Mouse (Mus musculus): ENCODE results near the gene Prex1. TPM values are rescaled to one million over a fixed set of nuclear protein-coding genes. Genes with fewer than 3 reads are reported as not detected.

The Prex1 gene
- polyA plus RNA-seq, 1 experiment from 2014 or later, result 47.8 TPM

DNA sequence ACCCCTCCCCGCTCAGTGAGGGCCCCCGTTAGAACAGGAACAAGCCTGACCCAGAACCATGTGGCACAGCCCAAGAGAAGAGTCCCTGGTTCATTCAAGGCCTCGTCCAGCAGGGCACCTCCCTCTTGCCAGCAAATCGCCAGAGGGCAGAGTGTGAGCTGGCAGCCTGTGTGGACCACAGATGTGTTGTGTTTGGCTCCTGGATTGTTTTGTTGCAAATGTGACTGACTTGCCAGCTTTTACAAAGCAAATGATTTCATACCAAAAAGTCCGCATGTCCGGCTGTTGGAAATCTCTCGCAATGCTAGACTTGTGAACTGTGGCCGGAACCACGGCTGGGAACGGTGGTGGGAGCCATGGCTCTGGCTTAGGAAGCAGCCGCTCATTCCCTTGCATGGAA is 36.7 kb downstream of the Prex1 start:
- Histone ChIP-seq H3K4me1 (peaks cover 68% of the 10 kb centered on the region), H3K27ac (no peak overlapping the region), H3K27me3 (replicated peaks) (no peaks in the 10 kb centered on the region), H3K4me3 (no peak overlapping the region), H3K9me3 (no peaks in the 10 kb centered on the region), H3K4me2 (replicated peaks) (no peak overlapping the region), H3K9ac (no peak overlapping the region), H3K36me3 (no peaks in the 10 kb centered on the region)
- no peak for ATAC-seq (ENCODE audit: low FRiP score, low read depth)
- 78% methylated on average over 11 of the region's 11 CpGs for WGBS

DNA sequence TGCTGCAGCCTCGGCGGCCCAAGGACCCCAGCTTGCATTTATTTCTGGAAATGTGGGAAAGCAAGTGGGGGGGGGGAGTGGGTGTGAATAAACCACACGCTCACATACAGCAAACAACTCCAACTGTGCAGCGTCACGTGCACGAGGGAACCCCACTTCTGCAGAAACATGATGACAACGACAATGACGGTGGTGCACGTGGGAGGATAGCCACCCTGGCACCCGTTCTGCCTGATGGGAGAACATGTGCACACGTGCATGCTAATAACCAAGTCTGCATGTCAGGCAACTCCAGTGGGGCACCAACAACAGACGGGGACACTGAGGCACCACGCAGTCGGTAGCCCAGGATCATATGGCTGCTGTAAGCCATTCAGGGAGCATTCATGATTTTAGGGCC is 37.1 kb downstream of the Prex1 start:
- Histone ChIP-seq H3K4me2 (replicated peaks) (peak overlapping the region; percentile 33; the same call in 1 of the 2 replicates), H3K4me1 (peaks cover 72% of the 10 kb centered on the region), H3K27me3 (replicated peaks) (no peaks in the 10 kb centered on the region), H3K36me3 (no peaks in the 10 kb centered on the region), H3K4me3 (no peak overlapping the region), H3K9ac (no peak overlapping the region), H3K27ac (no peak overlapping the region), H3K9me3 (no peaks in the 10 kb centered on the region)
- WGBS, result 76% methylated on average over 14 of the region's 14 CpGs
- ATAC-seq (ENCODE audit: low FRiP score, low read depth), result no peak

DNA sequence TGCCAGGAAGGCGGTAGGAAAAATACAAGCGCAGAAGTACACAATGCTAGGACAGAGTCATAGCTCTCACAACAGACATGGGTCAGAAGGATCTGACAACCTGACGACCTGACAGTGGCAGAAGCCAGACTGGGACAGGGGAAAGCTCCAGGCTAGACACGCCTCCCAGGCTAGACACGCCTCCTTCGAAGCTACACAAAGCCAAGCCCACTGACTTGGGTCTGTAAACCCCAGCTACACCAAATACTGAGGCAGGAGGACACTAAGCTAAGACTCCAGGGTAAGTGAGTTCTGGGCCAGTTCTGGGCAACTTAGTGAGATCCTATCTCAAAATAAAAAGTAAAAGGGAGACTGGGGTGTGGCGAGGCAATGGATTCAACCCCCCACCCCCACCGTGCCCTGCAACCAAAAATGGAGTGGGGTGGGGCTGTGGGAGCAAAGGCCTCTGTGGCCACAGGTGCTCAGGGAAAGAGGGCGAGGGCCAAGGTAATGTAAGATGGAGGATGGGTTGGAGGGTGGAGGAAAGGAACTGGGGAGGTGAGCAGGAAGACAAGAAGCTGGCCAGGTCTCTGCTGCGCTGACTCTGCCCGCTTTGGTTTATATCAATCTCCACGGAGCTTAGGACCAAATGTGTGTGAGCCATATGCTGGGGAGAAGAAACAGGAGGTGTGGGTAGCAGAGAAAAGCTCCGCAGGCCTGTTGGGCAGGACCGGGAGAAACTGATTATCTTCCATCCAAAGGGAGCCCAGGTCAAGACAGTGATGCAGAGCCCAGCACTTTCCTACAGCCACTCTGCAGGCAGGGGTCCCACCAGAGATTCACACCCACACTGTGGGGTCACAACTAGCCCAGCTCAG is 37.8 kb downstream of the Prex1 start:
- peak overlapping the region; percentile 33 for H3K4me2 ChIP-seq (replicated peaks)
- H3K27ac ChIP-seq, result no peak overlapping the region
- H3K27me3 ChIP-seq (replicated peaks), result no peaks in the 10 kb centered on the region
- H3K36me3 ChIP-seq, result no peaks in the 10 kb centered on the region
- no peak for ATAC-seq (ENCODE audit: low FRiP score, low read depth)
- no peak overlapping the region for H3K9ac ChIP-seq
- H3K9me3 ChIP-seq, result no peaks in the 10 kb centered on the region
- no peak overlapping the region for H3K4me3 ChIP-seq
- peaks cover 78% of the 10 kb centered on the region for H3K4me1 ChIP-seq
- WGBS, result 44% methylated on average over 14 of the region's 14 CpGs

DNA sequence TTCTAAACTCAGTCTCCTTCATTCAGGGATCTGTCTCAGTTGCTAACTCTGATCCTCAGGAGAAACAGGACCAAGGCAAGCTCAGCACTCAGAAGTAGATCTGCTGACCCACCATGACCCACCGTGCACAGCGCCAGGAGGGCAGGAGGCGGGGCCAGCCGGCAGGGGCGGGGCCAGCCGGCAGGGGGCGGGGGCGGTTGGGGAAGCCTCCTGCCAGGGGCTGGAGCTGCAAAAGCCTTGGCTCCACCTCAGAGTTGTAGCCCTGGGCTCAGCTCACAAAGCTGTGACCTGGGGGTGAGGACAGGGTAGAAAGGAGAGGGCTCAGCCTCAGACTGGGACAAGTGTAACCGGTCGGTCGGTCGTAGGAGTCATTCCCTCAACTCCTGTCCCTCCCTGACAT is 38.9 kb downstream of the Prex1 start:
- ATAC-seq (ENCODE audit: low FRiP score, low read depth), result 0 out of 2 replicates have a peak, but pooled peaks have one; percentile 3
- WGBS, result 4% methylated on average over 12 of the region's 12 CpGs
- Histone ChIP-seq H3K4me1 (peaks cover 79% of the 10 kb centered on the region), H3K27ac (no peak overlapping the region), H3K36me3 (no peaks in the 10 kb centered on the region), H3K4me2 (replicated peaks) (0 out of 2 replicates have a peak overlapping the region, but pooled peaks have one; percentile 1), H3K9ac (no peak overlapping the region), H3K4me3 (no peak overlapping the region), H3K27me3 (replicated peaks) (no peaks in the 10 kb centered on the region), H3K9me3 (no peaks in the 10 kb centered on the region)

DNA sequence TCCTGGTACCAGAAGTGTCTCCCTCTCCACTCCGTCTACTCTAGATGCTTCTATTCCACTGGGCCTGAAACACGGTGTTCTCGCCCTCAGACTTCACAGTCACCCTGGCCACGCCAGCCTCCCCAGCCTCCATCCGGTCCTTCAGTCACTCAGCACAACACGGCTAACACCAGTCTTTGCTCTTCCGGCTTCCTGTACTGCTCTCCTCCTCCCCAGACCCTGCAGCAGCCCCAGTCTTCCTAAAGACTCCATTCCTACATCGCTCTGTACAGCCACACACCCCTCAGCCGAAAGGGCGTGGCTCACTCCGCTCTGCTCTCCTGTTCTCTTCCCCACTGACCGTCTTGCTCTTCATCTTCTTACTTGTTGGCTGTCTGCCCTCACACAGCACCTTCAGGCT is 39.7 kb downstream of the Prex1 start:
- H3K27ac ChIP-seq, result no peak overlapping the region
- ATAC-seq (ENCODE audit: low FRiP score, low read depth), result no peak
- no peaks in the 10 kb centered on the region for H3K36me3 ChIP-seq
- H3K4me3 ChIP-seq, result no peak overlapping the region
- no peaks in the 10 kb centered on the region for H3K27me3 ChIP-seq (replicated peaks)
- no peak overlapping the region for H3K9ac ChIP-seq
- H3K9me3 ChIP-seq, result no peaks in the 10 kb centered on the region
- peaks cover 79% of the 10 kb centered on the region for H3K4me1 ChIP-seq
- no peak overlapping the region for H3K4me2 ChIP-seq (replicated peaks)
- 91% methylated on average over 12 of the region's 12 CpGs for WGBS

DNA sequence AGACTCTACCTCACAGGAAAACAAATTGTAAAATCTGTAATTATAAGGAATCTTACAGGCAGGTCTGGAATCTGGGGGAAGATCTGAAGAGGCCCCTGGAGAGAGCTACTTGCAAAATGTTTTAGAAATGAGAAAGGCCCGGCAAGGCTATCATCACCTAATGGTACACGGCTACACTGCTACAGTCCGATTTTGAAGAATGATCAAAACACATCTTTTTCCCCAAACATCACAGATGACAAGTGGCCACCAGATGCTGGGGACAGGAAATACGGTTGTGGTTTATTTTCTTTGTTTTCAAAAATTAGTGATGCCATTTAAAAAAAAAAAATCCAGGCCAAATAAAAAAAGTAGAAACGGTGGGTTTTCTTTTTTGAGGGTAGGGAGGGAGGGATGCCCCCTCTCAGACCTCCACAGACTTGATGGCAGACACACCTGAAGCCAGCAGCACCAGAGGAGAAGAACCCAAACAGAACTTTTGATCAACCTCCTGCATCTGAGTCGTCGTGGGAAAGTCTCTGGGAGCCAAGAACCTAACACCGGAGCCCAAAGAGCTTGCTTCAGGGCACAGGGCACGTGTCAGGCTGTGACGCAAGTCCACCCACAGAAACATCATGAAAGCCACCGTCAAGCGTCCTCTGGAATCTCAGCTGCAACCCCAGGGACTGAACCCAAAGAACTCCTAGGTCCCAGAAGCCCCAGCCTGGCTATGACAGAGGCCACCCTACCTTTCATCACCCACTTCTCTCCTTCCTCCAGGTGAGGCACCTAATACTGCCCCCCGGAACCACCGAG is 41.3 kb downstream of the Prex1 start:
- Histone ChIP-seq H3K27ac (no peak overlapping the region), H3K9ac (no peak overlapping the region), H3K4me2 (replicated peaks) (no peak overlapping the region), H3K9me3 (no peaks in the 10 kb centered on the region), H3K4me1 (peaks cover 84% of the 10 kb centered on the region), H3K4me3 (no peak overlapping the region), H3K36me3 (no peaks in the 10 kb centered on the region), H3K27me3 (replicated peaks) (no peaks in the 10 kb centered on the region)
- WGBS, result 80% methylated on average over 14 of the region's 14 CpGs
- ATAC-seq (ENCODE audit: low FRiP score, low read depth), result no peak

DNA sequence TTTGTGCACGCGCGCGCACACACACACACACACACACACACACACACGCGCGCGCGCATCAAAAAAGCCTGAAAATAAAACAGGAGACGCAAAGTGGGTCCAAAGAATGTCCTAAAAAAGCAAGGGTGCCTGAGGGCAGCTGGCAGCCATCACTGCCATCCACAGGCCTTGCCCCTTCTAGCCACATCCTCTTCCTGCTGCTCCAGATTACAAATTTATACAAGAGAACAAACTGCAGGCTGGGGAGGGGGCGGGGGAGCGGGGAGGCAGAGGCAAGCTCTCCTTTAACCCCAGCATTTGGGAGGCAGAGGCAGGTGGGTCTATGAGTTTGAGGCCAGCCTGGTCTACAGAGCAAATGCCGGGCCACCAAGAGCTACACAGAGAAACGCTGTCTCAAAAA is 42.0 kb downstream of the Prex1 start:
- Histone ChIP-seq H3K27me3 (replicated peaks) (no peaks in the 10 kb centered on the region), H3K27ac (no peak overlapping the region), H3K9me3 (no peaks in the 10 kb centered on the region), H3K9ac (no peak overlapping the region), H3K36me3 (no peaks in the 10 kb centered on the region), H3K4me1 (peaks cover 79% of the 10 kb centered on the region), H3K4me3 (no peak overlapping the region), H3K4me2 (replicated peaks) (no peak overlapping the region)
- ATAC-seq (ENCODE audit: low FRiP score, low read depth), result no peak
- WGBS, result 90% methylated on average over 14 of the region's 14 CpGs

DNA sequence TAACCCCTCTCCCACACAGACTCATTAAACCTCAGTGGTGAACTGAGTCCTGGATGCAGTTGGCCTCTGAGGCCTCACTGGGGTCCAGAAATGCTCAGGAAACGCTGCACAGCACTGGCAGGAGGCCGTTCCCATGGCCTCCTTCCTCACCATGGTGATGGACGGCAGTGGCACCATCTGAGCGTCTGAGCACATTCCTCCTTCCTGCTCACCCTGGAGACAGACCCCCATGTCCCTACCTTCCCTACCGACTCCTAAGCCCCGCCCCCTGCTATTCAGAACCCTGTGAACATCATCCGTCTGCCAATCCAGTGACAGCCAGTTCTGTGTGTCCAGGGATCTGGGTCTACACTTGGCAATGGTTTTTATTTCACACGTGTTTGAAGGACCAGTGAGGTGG is 42.6 kb downstream of the Prex1 start:
- Histone ChIP-seq H3K27me3 (replicated peaks) (no peaks in the 10 kb centered on the region), H3K9me3 (no peaks in the 10 kb centered on the region), H3K27ac (no peak overlapping the region), H3K4me3 (no peak overlapping the region), H3K36me3 (no peaks in the 10 kb centered on the region), H3K4me1 (peaks cover 73% of the 10 kb centered on the region), H3K4me2 (replicated peaks) (no peak overlapping the region), H3K9ac (no peak overlapping the region)
- 12% methylated on average over 8 of the region's 8 CpGs for WGBS
- peak; percentile 66 for ATAC-seq (ENCODE audit: low FRiP score, low read depth)

DNA sequence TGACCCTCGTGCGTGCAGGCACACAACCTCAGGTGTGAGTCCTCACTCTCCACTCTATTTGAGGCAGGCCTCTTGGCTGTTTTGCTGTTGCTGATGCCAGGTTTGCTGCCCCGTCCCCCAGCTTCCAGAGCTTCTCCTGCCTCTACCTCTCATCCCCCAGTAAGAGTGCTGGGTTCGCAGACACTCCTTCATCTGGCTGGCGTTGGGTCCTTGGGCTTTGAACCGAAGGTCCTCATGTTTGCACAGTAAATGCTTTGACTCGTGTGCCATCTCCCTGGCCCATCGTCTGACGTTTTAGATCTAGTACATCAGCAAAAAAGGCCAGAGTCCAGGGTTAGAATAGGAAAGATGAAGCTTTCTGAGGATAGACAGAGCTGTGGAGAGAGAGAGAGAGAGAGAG is 43.7 kb downstream of the Prex1 start:
- Histone ChIP-seq H3K4me3 (no peak overlapping the region), H3K9me3 (no peaks in the 10 kb centered on the region), H3K9ac (no peak overlapping the region), H3K27me3 (replicated peaks) (no peaks in the 10 kb centered on the region), H3K27ac (no peak overlapping the region), H3K36me3 (no peaks in the 10 kb centered on the region), H3K4me1 (peaks cover 62% of the 10 kb centered on the region), H3K4me2 (replicated peaks) (no peak overlapping the region)
- WGBS, result 79% methylated on average over 9 of the region's 9 CpGs
- no peak for ATAC-seq (ENCODE audit: low FRiP score, low read depth)

DNA sequence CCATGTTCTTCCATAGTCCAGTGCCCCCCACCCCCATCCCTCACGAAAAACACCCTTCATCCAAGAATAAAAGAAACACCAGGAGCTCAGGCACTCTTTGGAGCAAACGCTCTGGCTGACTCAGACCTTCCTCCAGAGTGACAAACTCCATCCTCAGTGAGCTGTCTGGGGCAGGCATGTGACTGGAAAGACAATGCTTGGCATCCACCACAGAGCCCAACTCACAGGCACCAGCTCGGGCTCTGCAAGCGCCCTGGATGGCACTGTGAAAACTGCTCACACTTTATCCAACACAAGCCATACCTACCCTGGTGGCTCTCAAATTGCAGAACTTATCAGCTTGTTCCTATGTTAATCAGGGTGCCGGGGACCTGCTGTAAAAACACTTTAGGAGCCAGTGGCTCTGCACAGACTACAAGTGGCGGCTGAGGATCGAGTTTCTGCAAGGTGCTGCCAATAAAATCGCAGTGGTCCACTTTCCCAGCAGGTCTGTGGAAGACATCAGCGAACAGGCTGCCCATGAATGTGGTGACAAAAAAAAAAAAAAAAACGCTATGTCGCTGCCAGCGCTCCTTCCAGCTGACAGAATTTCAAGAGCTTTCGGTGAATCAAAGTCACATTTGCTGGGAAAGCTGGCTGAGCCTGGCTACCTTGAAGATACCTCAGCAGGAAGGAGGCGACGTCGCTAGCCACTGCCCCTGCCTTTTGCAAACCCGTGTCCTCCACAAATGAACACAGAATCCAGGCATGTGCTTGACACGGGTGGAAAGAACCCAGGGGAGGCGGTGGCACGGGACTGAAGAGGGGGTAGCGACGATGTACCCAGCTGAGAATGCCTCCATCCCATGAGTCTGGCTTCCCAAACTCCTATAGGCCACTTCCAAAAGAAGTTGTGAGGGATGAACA is 45.6 kb downstream of the Prex1 start:
- Histone ChIP-seq H3K4me3 (no peak overlapping the region), H3K27me3 (replicated peaks) (no peaks in the 10 kb centered on the region), H3K9ac (no peak overlapping the region), H3K36me3 (no peaks in the 10 kb centered on the region), H3K4me2 (replicated peaks) (no peak overlapping the region; the same call in 1 of the 2 replicates), H3K9me3 (no peaks in the 10 kb centered on the region), H3K27ac (no peak overlapping the region), H3K4me1 (peaks cover 71% of the 10 kb centered on the region)
- 34% methylated on average over 22 of the region's 22 CpGs for WGBS
- ATAC-seq (ENCODE audit: low FRiP score, low read depth), result no peak

DNA sequence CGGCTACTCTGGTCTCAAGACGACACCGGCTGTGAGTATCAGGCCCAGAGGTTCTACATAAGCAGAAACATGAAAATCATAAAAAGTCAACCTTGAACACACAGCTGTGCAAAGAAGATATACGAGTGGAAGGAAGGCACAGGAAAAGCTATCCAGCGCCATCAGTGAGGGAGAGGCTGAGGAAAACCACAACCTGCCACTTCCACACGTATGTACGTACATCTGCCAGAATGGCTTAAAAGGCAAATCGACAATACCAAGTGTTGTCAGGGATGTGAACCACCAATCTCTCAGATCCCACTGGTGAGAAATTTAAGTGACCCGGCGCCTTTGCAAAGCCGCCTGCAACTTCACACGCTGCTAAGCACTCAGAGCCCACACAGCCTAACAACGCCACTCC is 47.5 kb downstream of the Prex1 start:
- Histone ChIP-seq H3K27me3 (replicated peaks) (no peaks in the 10 kb centered on the region), H3K4me1 (peaks cover 73% of the 10 kb centered on the region), H3K4me3 (no peak overlapping the region), H3K4me2 (replicated peaks) (no peak overlapping the region), H3K27ac (no peak overlapping the region), H3K9ac (no peak overlapping the region), H3K9me3 (no peaks in the 10 kb centered on the region), H3K36me3 (no peaks in the 10 kb centered on the region)
- no peak for ATAC-seq (ENCODE audit: low FRiP score, low read depth)
- 91% methylated on average over 13 of the region's 13 CpGs for WGBS
